Mouse (Mus musculus) forebrain, embryonic 12.5 days (tissue): ENCODE data around the gene Ltbp1. TPM values are rescaled to one million over a fixed set of nuclear protein-coding genes. Genes with fewer than 3 reads are reported as not detected.

ENCODE experiments used
- ATAC-seq: fragments of 200-750 bp; cut with Nextera tagmentation; 2 replicates; pipeline ENCODE4 v1.8.0; 2017; ENCODE audit warnings: moderate TSS enrichment; ENCODE audit not compliant: low FRiP score
- H3K27ac ChIP-seq: fragments of 300-500 bp; sonication (generic); 2 replicates; pipeline ENCODE4 v1.5.1; 2016; ENCODE audit warnings: mild to moderate bottlenecking
- H3K27me3 ChIP-seq: fragments of 300-500 bp; sonication (generic); 2 replicates; pipeline ENCODE4 v1.6.1; 2016; ENCODE audit warnings: mild to moderate bottlenecking
- H3K36me3 ChIP-seq: fragments of 300-500 bp; sonication (generic); replicated peaks from 2 replicates; pipeline ENCODE4 v1.6.1; 2016; ENCODE audit warnings: mild to moderate bottlenecking
- H3K4me1 ChIP-seq: fragments of 300-500 bp; sonication (generic); 2 replicates; pipeline ENCODE4 v1.6.1; 2016
- H3K4me2 ChIP-seq: fragments of 300-500 bp; sonication (generic); 2 replicates; pipeline ENCODE4 v1.6.1; 2016; ENCODE audit warnings: mild to moderate bottlenecking, moderate library complexity
- H3K4me3 ChIP-seq: fragments of 300-500 bp; sonication (generic); replicated peaks from 2 replicates; pipeline ENCODE4 v1.5.1; 2016; ENCODE audit warnings: mild to moderate bottlenecking
- H3K9ac ChIP-seq: fragments of 300-500 bp; sonication (generic); 2 replicates; pipeline ENCODE4 v1.6.1; 2016; ENCODE audit warnings: mild to moderate bottlenecking
- H3K9me3 ChIP-seq: fragments of 300-500 bp; sonication (generic); 2 replicates; pipeline ENCODE4 v1.6.1; 2016
- WGBS: fragments of 180-500 bp; shearing (Covaris S2); methylation state at CpG from one replicate; pipeline ENCODE4 v1.1.7; 2016; 5-methylcytosine and 5-hydroxymethylcytosine counted together
- polyA plus RNA-seq: library from polyadenylated mRNA; unstranded; fragments of >200 nt; fragmentation: Nextera tagmentation; extraction: Ambion mirVana; gene quantifications from 2 replicates; pipeline ENCODE4 v1.2.1, GENCODE M21; 2016

Gene Ltbp1
- polyA plus RNA-seq, 1 experiment from 2014 or later, result 4.0 TPM

- 86% methylated on average over 9 of the region's 9 CpGs for WGBS
- Histone ChIP-seq H3K4me3 (no peak overlapping the region), H3K4me2 (no peak overlapping the region), H3K36me3 (no peaks in the 10 kb centered on the region), H3K9me3 (no peaks in the 10 kb centered on the region), H3K27ac (no peak overlapping the region), H3K9ac (no peak overlapping the region), H3K27me3 (no peaks in the 10 kb centered on the region), H3K4me1 (no peaks in the 10 kb centered on the region)
- no peak for ATAC-seq
Measured at GRCm38 (mm10) chr17:75335649-75336048, 330.3 kb downstream of the Ltbp1 start.

GRCm38 (mm10) chr17:75341227-75341626 is 335.9 kb downstream of the Ltbp1 start:
- Histone ChIP-seq H3K4me3 (no peak overlapping the region), H3K36me3 (no peaks in the 10 kb centered on the region), H3K9ac (no peak overlapping the region), H3K27ac (no peak overlapping the region), H3K9me3 (no peaks in the 10 kb centered on the region), H3K4me1 (no peaks in the 10 kb centered on the region), H3K4me2 (no peak overlapping the region), H3K27me3 (no peaks in the 10 kb centered on the region)
- ATAC-seq, result no peak
- WGBS, result 89% methylated on average over 4 of the region's 4 CpGs

GRCm38 (mm10) chr17:75345116-75345515 is 339.7 kb downstream of the Ltbp1 start:
- Histone ChIP-seq H3K4me2 (no peak overlapping the region), H3K4me1 (no peaks in the 10 kb centered on the region), H3K9ac (no peak overlapping the region), H3K27me3 (no peaks in the 10 kb centered on the region), H3K4me3 (no peak overlapping the region), H3K9me3 (no peaks in the 10 kb centered on the region), H3K36me3 (no peaks in the 10 kb centered on the region), H3K27ac (no peak overlapping the region)
- ATAC-seq, result no peak
- 90% methylated on average over 3 of the region's 3 CpGs for WGBS

DNA sequence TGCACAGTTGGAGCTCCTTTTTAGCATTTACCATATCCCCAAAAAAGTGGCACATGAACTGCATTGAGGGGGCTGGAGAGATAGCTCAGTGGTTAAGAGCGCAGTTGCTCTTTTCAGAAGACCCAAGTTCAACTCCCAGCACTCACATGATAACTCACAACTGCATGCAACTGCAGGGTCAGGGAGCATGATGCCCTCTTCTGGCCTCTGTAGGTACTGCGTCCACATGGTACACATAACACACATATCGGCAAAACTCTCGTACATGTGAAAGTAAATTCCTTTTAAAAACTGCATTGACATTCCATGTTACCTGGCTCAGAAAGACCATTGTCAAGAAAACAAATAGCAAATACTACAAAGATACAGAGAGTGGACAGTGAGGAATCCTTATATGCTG is 342.0 kb downstream of the Ltbp1 start:
- H3K4me3 ChIP-seq, result no peak overlapping the region
- H3K4me1 ChIP-seq, result no peaks in the 10 kb centered on the region
- WGBS, result 96% methylated on average over 4 of the region's 4 CpGs
- no peak overlapping the region for H3K9ac ChIP-seq
- H3K36me3 ChIP-seq, result no peaks in the 10 kb centered on the region
- no peak overlapping the region for H3K4me2 ChIP-seq
- ATAC-seq, result no peak
- no peak overlapping the region for H3K27ac ChIP-seq
- H3K9me3 ChIP-seq, result no peaks in the 10 kb centered on the region
- no peaks in the 10 kb centered on the region for H3K27me3 ChIP-seq

DNA sequence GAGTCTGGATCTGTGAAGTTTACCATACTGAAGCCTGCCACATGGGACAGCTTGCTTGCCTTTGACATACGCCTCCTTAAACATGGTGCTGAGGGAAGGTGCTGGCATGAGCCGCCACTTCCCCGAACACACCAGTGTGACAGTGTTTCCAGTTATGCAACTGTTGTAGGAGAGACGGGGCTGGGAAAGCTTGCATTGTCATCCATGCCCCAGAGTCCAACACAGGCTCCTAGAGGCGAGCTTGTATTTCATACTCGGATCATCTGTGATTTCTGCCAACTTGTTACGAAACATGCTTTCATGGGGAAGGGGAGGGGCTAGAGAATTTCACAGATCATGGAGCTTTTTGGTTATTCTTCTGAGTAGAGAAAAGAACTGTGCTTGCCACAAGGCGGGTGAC is 343.7 kb downstream of the Ltbp1 start:
- Histone ChIP-seq H3K27me3 (no peaks in the 10 kb centered on the region), H3K9me3 (no peaks in the 10 kb centered on the region), H3K4me3 (no peak overlapping the region), H3K4me1 (no peaks in the 10 kb centered on the region), H3K4me2 (no peak overlapping the region), H3K9ac (no peak overlapping the region), H3K36me3 (no peaks in the 10 kb centered on the region), H3K27ac (no peak overlapping the region)
- WGBS, result 92% methylated on average over 8 of the region's 8 CpGs
- no peak for ATAC-seq

DNA sequence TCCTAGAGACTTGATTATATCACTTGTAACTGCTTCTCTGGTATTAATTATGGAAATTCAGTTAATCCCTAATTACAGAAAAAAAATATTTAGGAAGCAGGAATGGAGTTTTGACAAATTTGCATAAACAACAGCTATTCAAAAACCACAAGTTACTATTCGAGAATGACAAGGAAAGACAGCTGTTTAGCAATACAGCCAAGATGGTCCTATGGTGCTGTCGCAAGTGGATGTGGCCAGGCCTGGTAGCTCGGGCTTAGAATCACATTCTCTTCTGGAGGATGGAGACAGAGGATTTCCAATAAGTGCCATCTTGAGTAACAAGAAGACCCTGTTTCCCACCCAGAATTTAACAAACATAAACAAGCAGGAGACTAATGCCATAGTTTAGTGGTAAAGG is 344.2 kb downstream of the Ltbp1 start:
- no peak for ATAC-seq
- Histone ChIP-seq H3K36me3 (no peaks in the 10 kb centered on the region), H3K9me3 (no peaks in the 10 kb centered on the region), H3K9ac (no peak overlapping the region), H3K27me3 (no peaks in the 10 kb centered on the region), H3K4me1 (no peaks in the 10 kb centered on the region), H3K4me2 (no peak overlapping the region), H3K4me3 (no peak overlapping the region), H3K27ac (no peak overlapping the region)
- 85% methylated on average over 3 of the region's 3 CpGs for WGBS

DNA sequence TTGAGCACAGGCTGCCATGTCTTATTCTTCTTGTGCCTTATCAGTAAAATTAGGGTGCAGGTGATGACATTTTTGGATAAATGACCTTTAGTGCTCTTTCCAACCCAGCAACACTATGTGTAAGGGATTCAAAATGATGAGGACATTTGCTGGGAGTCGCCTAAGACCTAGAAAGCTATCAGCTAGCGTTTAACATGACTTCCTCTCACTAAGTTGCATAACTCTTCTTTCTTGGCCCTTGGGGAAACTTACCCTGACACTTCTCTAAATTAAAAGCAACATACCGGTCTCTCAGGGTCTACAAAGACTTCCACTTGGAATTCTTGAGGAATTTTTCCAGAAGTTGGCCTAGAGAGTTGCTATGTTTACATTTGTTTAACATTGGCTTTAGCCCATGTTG is 348.0 kb downstream of the Ltbp1 start:
- Histone ChIP-seq H3K27ac (no peak overlapping the region), H3K9me3 (no peaks in the 10 kb centered on the region), H3K27me3 (no peaks in the 10 kb centered on the region), H3K36me3 (no peaks in the 10 kb centered on the region), H3K9ac (no peak overlapping the region), H3K4me2 (no peak overlapping the region), H3K4me1 (no peaks in the 10 kb centered on the region), H3K4me3 (no peak overlapping the region)
- ATAC-seq, result no peak
- WGBS, result 88% methylated on average over 3 of the region's 3 CpGs

- no peak for ATAC-seq
- Histone ChIP-seq H3K27me3 (no peaks in the 10 kb centered on the region), H3K27ac (no peak overlapping the region), H3K4me3 (no peak overlapping the region), H3K9me3 (no peaks in the 10 kb centered on the region), H3K4me2 (no peak overlapping the region), H3K36me3 (no peaks in the 10 kb centered on the region), H3K9ac (no peak overlapping the region), H3K4me1 (no peaks in the 10 kb centered on the region)
- WGBS, result 87% methylated on average over 5 of the region's 5 CpGs
Measured at GRCm38 (mm10) chr17:75355431-75355830, 350.1 kb downstream of the Ltbp1 start.

DNA sequence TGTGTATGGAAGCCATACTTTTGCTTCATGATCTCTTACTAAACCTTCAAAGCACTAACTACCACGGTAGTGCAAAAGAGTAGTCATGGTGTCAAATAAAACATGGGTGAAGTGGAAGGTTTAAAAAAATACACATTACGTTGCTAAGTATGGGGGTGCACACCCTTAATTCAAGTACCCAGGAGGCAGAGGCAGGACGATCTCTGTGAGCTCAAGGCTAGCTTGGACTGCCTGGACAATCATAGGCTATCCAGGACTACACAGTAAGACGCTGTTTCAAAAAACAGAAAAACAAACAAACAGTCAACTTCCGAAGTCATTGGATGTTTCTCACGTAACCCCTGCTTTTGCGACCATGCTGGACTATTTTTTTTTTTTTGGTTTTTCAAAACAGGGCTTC is 354.7 kb downstream of the Ltbp1 start:
- H3K36me3 ChIP-seq, result no peaks in the 10 kb centered on the region
- no peaks in the 10 kb centered on the region for H3K27me3 ChIP-seq
- no peaks in the 10 kb centered on the region for H3K4me1 ChIP-seq
- 94% methylated on average over 7 of the region's 7 CpGs for WGBS
- H3K4me3 ChIP-seq, result no peak overlapping the region
- no peak overlapping the region for H3K4me2 ChIP-seq
- ATAC-seq, result no peak
- H3K9me3 ChIP-seq, result no peaks in the 10 kb centered on the region
- no peak overlapping the region for H3K27ac ChIP-seq
- no peak overlapping the region for H3K9ac ChIP-seq

DNA sequence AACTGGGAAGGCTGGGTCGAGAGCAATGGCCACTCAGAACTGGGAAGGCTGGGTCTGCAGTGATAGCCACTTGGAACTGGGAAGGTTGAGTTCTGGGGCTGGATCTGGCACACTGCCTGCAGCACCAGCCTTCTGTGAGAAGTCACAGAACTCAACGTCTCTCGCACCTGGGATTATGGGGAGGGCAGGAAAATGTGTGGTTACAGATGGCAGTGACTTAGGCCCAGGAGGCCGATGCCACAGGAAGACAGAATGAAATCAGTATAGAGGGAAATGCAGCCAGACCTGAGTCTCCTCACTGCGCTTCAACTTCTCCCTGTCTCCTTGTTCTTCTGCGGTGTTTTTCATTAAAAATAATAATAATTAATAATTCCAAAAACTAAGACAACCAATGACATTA is 361.0 kb downstream of the Ltbp1 start:
- no peaks in the 10 kb centered on the region for H3K4me1 ChIP-seq
- WGBS, result 92% methylated on average over 6 of the region's 6 CpGs
- H3K27ac ChIP-seq, result no peak overlapping the region
- H3K4me2 ChIP-seq, result no peak overlapping the region
- H3K36me3 ChIP-seq, result no peaks in the 10 kb centered on the region
- no peak for ATAC-seq
- no peak overlapping the region for H3K4me3 ChIP-seq
- no peaks in the 10 kb centered on the region for H3K27me3 ChIP-seq
- H3K9ac ChIP-seq, result no peak overlapping the region
- H3K9me3 ChIP-seq, result no peaks in the 10 kb centered on the region

DNA sequence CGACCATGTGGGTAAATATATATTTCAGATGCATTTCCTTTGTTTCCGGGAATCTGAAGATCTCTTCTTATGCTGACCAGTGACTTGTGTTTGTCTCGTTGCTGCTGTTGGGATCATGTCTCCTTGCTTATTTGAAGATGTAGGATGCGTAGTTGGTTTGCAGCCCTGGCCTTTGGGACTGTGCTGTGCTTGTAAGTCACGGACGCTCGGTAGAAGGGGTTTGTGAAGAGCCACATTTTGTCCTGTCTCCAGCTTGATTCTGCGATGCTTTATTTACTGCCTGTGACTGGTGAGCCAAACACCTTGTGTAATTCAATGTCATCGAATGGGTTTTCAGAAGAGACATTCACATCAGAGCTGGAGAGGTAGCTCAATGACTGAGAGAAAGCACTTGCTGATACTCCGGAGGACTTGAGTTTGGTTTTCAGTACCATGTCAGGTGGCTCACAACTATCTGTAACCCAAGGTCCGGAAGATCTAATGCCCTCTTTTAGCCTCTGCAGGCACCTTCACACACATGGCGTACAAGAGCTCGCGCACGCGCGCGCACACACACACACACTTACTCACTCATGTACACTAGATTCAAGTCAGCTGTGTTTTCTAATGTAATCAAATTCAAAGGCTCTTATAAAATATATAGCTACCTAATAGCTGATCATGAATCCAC is 362.3 kb downstream of the Ltbp1 start:
- Histone ChIP-seq H3K27ac (no peak overlapping the region), H3K9ac (no peak overlapping the region), H3K9me3 (no peaks in the 10 kb centered on the region), H3K27me3 (no peaks in the 10 kb centered on the region), H3K4me3 (no peak overlapping the region), H3K4me2 (no peak overlapping the region), H3K36me3 (no peaks in the 10 kb centered on the region), H3K4me1 (no peaks in the 10 kb centered on the region)
- ATAC-seq, result no peak
- WGBS, result 96% methylated on average over 18 of the region's 18 CpGs

- no peak for ATAC-seq
- Histone ChIP-seq H3K9me3 (no peaks in the 10 kb centered on the region), H3K27me3 (no peaks in the 10 kb centered on the region), H3K36me3 (no peaks in the 10 kb centered on the region), H3K4me1 (no peaks in the 10 kb centered on the region), H3K9ac (no peak overlapping the region), H3K27ac (no peak overlapping the region), H3K4me3 (no peak overlapping the region), H3K4me2 (no peak overlapping the region)
- 79% methylated on average over 5 of the region's 5 CpGs for WGBS
Measured at GRCm38 (mm10) chr17:75368580-75368979, 363.2 kb downstream of the Ltbp1 start.

GRCm38 (mm10) chr17:75369351-75369750 is 364.0 kb downstream of the Ltbp1 start:
- no peaks in the 10 kb centered on the region for H3K9me3 ChIP-seq
- H3K4me2 ChIP-seq, result no peak overlapping the region
- H3K9ac ChIP-seq, result no peak overlapping the region
- no peaks in the 10 kb centered on the region for H3K27me3 ChIP-seq
- 72% methylated on average over 7 of the region's 7 CpGs for WGBS
- no peak overlapping the region for H3K4me3 ChIP-seq
- ATAC-seq, result no peak
- H3K4me1 ChIP-seq, result no peaks in the 10 kb centered on the region
- H3K36me3 ChIP-seq, result no peaks in the 10 kb centered on the region
- H3K27ac ChIP-seq, result no peak overlapping the region
